In genomic region chr9:88340819-88341218, GRCm38 (mm10) we compare ENCODE assay signal across 32 mouse cellular contexts.
"Had no signal": no experiment of that assay in that cellular context is flagged by ENCODE, and none has a peak within 500 bp of the region (broad histone marks: within the 10 kb centered on the region; RNA-seq: fewer than 3 reads in every experiment).

No protein-coding gene starts in this region.

- H3K27me3 ChIP-seq: limb, embryonic 13.5 days; limb, embryonic 15.5 days; liver, embryonic 12.5 days; liver, embryonic 13.5 days; liver, embryonic 15.5 days; lung, embryonic 15.5 days; megakaryocyte, embryonic 14.5 days; midbrain, embryonic 12.5 days; midbrain, embryonic 13.5 days; midbrain, embryonic 15.5 days; neural tube, embryonic 12.5 days had no signal

- DNase-seq: left cerebral cortex, postnatal 4 days; liver; liver, embryonic 13.5 days; liver, postnatal 0 days; lung, adult 18-20 months; lung, adult 2 months; lung, embryonic 14.5 days; lung, postnatal 10 days; lung, postnatal 14 days; lung, postnatal 36 days; lung, postnatal 4 days; midbrain, embryonic 14.5 days had no signal

- H3K27ac ChIP-seq: limb, embryonic 10.5 days; limb, embryonic 12.5 days; limb, embryonic 13.5 days; limb, embryonic 15.5 days; liver, embryonic 12.5 days; liver, embryonic 13.5 days; liver, embryonic 14.5 days; liver, embryonic 15.5 days; lung, embryonic 15.5 days; macrophage; midbrain, embryonic 10.5 days; midbrain, embryonic 12.5 days; midbrain, embryonic 13.5 days; midbrain, embryonic 15.5 days; neural tube, embryonic 12.5 days had no signal

- H3K36me3 ChIP-seq: limb, embryonic 10.5 days; limb, embryonic 12.5 days; limb, embryonic 13.5 days; limb, embryonic 15.5 days; liver, embryonic 12.5 days; liver, embryonic 13.5 days; liver, embryonic 15.5 days; lung, embryonic 15.5 days; midbrain, embryonic 10.5 days; midbrain, embryonic 12.5 days; midbrain, embryonic 13.5 days; midbrain, embryonic 15.5 days; neural tube, embryonic 12.5 days had no signal

- H3K4me1 ChIP-seq: limb, embryonic 10.5 days; limb, embryonic 12.5 days; limb, embryonic 13.5 days; limb, embryonic 15.5 days; liver, embryonic 12.5 days; liver, embryonic 13.5 days; liver, embryonic 15.5 days; lung, embryonic 15.5 days; midbrain, embryonic 12.5 days; midbrain, embryonic 13.5 days; midbrain, embryonic 15.5 days; neural tube, embryonic 12.5 days had no signal

- H3K4me3 ChIP-seq: limb, embryonic 10.5 days; limb, embryonic 12.5 days; limb, embryonic 13.5 days; limb, embryonic 15.5 days; liver, embryonic 12.5 days; liver, embryonic 13.5 days; liver, embryonic 15.5 days; lung, embryonic 15.5 days; megakaryocyte, embryonic 14.5 days; midbrain, embryonic 10.5 days; midbrain, embryonic 12.5 days; midbrain, embryonic 13.5 days; midbrain, embryonic 15.5 days; myocyte; neural tube, embryonic 12.5 days had no signal

- H3K9me3 ChIP-seq: limb, embryonic 10.5 days; limb, embryonic 12.5 days; limb, embryonic 13.5 days; limb, embryonic 15.5 days; liver, embryonic 12.5 days; liver, embryonic 13.5 days; liver, embryonic 15.5 days; lung, embryonic 15.5 days; midbrain, embryonic 10.5 days; midbrain, embryonic 12.5 days; midbrain, embryonic 13.5 days; midbrain, embryonic 15.5 days; neural tube, embryonic 12.5 days had no signal

- ATAC-seq: liver, embryonic 12.5 days; liver, postnatal 0 days; lung, postnatal 0 days; midbrain, embryonic 13.5 days; midbrain, embryonic 15.5 days; midbrain, embryonic 16.5 days had no signal

- H3K4me2 ChIP-seq: limb, embryonic 12.5 days; limb, embryonic 13.5 days; limb, embryonic 15.5 days; liver, embryonic 11.5 days; liver, embryonic 12.5 days; liver, embryonic 13.5 days; liver, embryonic 15.5 days; lung, embryonic 14.5 days; lung, embryonic 15.5 days; midbrain, embryonic 11.5 days; midbrain, embryonic 12.5 days; midbrain, embryonic 13.5 days; midbrain, embryonic 15.5 days; neural tube, embryonic 12.5 days had no signal

- H3K9ac ChIP-seq: limb, embryonic 12.5 days; limb, embryonic 13.5 days; limb, embryonic 15.5 days; liver, embryonic 12.5 days; liver, embryonic 13.5 days; liver, embryonic 14.5 days; liver, embryonic 15.5 days; liver, postnatal 0 days; lung, embryonic 14.5 days; lung, embryonic 15.5 days; midbrain, embryonic 12.5 days; midbrain, embryonic 13.5 days; midbrain, embryonic 15.5 days; neural tube, embryonic 12.5 days had no signal
